Mouse (Mus musculus): ENCODE measurements around the gene Tmem185a. TPM values are rescaled to one million over a fixed set of nuclear protein-coding genes. Genes with fewer than 3 reads are reported as not detected.
"Not testable (repeated sequence)": the region's sequence is repeated elsewhere in the genome, so short reads cannot be mapped to it uniquely, and the experiment has no call there.

Tmem185a gene
- total RNA-seq (2022), result 10 to 100 TPM; 25.0 to 28.0 (median 25.6) TPM

GRCm38 (mm10) chrX:70476792-70477776 lies at the start of gene Tmem185a:
Gene Tmem185a, minus strand, starts transcription at chrX:70477180.
- peak; percentile 75 for DNase-seq (ENCODE audit: low spot score)

DNA sequence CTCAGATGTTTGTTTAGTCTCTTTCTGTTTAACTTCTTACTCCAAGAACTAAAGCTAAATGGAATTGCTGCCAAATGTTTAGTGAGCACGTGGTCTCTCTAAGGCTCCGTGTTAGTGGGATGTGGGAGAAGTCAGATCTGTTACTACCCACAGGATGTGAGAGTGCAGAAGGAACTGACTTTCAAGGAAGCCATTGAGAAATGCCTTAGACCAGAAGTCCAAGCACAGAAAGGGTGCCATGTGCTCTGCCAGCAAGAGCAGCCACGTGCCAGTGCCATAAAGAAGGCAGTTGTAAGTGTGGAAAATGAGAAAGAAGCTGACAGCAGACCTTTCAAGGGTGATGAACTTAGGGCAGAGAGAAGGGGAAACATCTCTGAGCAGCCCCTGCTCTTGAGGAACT lies 37.4 kb upstream of the Tmem185a start:
- not testable (repeated sequence) for DNase-seq (ENCODE audit: low spot score)

DNA sequence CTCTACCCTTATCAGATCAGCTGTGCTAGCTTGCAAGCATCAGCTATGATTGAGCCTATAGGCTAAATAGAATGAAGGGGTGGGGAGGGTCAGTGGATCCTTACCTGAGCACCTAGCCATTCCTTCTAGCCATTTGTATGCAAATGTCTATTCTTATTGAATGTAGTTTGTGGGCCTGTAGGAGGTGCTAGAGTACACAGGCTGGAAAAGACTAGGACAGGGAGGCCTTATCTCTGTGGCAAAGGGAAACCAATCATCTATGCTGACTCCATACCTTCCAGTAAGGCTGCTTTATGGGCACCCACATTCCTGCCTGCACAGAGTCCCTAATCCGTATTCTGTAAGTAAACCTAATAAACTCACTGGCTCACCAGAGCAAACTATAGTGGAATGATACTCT lies 10.3 kb upstream of the Tmem185a start:
- not testable (repeated sequence) for DNase-seq (ENCODE audit: low spot score)

DNA sequence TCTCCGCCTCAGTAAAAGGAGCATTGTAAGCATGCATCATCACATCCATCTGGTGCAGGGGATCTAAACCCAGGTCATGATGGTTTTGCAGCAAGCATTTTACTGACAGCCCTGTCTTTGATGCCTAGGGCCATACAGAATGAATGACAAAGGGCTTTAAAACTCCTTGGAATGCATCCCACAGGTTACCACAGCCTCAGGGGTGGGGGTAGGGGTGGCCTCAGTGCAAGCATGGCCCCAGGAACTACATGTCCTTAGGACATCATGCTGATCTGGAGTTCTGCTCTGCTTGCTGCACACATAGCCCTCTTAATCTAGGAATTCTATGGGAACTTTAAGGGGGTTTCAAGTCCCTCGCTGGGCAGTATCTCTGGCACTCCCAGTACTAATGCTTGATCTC lies 5.2 kb upstream of the Tmem185a start:
- DNase-seq (ENCODE audit: low spot score), result no peak

GRCm38 (mm10) chrX:70478701-70479100 lies 1.7 kb upstream of the Tmem185a start:
- no peak for DNase-seq (ENCODE audit: low spot score)

GRCm38 (mm10) chrX:70475215-70475765 lies 1.7 kb downstream of the Tmem185a start:
- no peak for DNase-seq (ENCODE audit: low spot score)

DNA sequence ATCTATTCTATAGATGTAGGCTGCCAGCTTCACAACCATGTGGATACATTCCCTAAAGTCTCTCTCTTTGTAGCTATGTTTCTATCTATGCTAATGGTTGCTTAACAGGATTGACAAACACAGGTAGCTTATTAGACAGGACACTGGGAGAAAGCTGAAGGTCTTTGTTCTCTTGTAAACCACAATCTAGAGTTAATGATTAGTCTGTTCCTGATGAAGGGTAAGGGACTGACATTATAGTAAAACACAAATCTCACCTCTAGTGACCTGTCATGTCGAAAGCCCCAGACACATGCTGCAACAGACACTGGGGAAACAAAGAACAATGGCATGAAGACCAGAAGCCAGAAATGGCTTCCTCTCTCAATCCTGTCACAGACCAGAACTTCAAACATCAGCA lies 10.1 kb downstream of the Tmem185a start:
- no peak for DNase-seq (ENCODE audit: low spot score)

GRCm38 (mm10) chrX:70465489-70465888 lies 11.5 kb downstream of the Tmem185a start:
- no peak for DNase-seq (ENCODE audit: low spot score)

DNA sequence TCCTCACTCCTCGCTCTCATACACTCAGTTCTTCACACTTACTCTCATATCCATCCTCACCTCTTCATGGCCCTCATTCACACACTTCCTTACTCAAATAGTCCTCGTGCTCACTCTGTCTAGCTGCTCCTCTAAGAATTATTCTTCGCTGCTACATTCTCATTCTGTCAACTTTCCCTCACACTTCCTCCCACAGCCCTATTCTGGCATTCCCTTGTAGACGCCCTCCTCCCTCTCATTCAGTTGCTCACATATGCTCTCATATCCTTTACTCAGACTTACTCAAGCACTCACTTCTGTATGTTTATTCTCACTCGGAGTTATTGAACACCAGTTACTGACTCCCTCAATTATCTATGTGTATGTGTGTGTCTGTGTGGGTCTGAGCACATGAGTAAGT lies 13.4 kb downstream of the Tmem185a start:
- DNase-seq (ENCODE audit: low spot score), result no peak

DNA sequence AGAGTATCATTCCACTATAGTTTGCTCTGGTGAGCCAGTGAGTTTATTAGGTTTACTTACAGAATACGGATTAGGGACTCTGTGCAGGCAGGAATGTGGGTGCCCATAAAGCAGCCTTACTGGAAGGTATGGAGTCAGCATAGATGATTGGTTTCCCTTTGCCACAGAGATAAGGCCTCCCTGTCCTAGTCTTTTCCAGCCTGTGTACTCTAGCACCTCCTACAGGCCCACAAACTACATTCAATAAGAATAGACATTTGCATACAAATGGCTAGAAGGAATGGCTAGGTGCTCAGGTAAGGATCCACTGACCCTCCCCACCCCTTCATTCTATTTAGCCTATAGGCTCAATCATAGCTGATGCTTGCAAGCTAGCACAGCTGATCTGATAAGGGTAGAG lies 24.6 kb downstream of the Tmem185a start:
- not testable (repeated sequence) for DNase-seq (ENCODE audit: low spot score)

DNA sequence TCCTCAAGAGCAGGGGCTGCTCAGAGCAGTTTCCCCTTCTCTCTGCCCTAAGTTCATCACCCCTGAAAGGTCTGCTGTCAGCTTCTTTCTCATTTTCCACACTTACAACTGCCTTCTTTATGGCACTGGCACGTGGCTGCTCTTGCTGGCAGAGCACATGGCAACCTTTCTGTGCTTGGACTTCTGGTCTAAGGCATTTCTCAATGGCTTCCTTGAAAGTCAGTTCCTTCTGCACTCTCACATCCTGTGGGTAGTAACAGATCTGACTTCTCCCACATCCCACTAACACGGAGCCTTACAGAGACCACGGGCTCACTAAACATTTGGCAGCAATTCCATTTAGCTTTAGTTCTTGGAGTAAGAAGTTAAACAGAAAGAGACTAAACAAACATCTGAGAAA lies 51.5 kb downstream of the Tmem185a start:
- not testable (repeated sequence) for DNase-seq (ENCODE audit: low spot score)

Other genes starting within 250 kb of the Tmem185a start
- 10 to 100 TPM; 22.4 to 27.2 (median 25.5) TPM for gene Ids, start 112.1 kb downstream of the Tmem185a start, total RNA-seq (2022)
- 10 to 100 TPM; 15.3 to 17.5 (median 16.2) TPM for gene 1110012L19Rik, start 91.3 kb downstream of the Tmem185a start, total RNA-seq (2022)